Comparison of ENCODE assay signal across 8 mouse cellular contexts in genomic region chr10:79670071-79670888, GRCm38 (mm10). TPM values are rescaled to one million over a fixed set of nuclear protein-coding genes. Genes with fewer than 3 reads are reported as not detected.
DNase-seq lines count a peak whose midpoint lies in the region; ATAC-seq and TF ChIP-seq lines count a peak whose summit lies in the region.

No protein-coding gene starts in this region.

- H3K36me3 ChIP-seq in CH12.LX (replicated peaks in 1 of 2; ENCODE audit: control insufficient read depth in 1 of 2, insufficient read depth in 1 of 2, low read length in 1 of 2): peaks cover 5 to 48% of the 10 kb centered on the region in 2 experiments
- H3K36me3 ChIP-seq in forebrain, embryonic 11.5 days (ENCODE audit: control insufficient read depth, insufficient read depth, low read length): no peaks in the 10 kb centered on the region; the same call in 1 of the 2 replicates
- no peaks in the 10 kb centered on the region for H3K36me3 ChIP-seq in liver, embryonic 14.5 days (replicated peaks; ENCODE audit: control insufficient read depth, insufficient read depth, low read depth)

- H3K9ac ChIP-seq in CH12.LX (ENCODE audit: insufficient read depth, low read depth): peak overlapping the region; percentile 98
- peak overlapping the region; percentile 95 for H3K9ac ChIP-seq in forebrain, embryonic 11.5 days (ENCODE audit: low read length)
- H3K9ac ChIP-seq in liver, embryonic 14.5 days (replicated peaks): peak overlapping the region; percentile 80

- no peak for TF ChIP-seq RAD21 in CH12.LX (IDR thresholded peaks at IDR 0.05; ENCODE audit: low read depth, low read length)

- H3K4me2 ChIP-seq in CH12.LX (ENCODE audit: insufficient read depth, low read depth, poor library complexity, severe bottlenecking): peak overlapping the region; percentile 82
- peak overlapping the region; percentile 86 for H3K4me2 ChIP-seq in forebrain, embryonic 11.5 days (ENCODE audit: low read depth, low read length, severe bottlenecking)
- H3K4me2 ChIP-seq in liver, embryonic 14.5 days (ENCODE audit: low read depth): peak overlapping the region; percentile 92

- ATAC-seq in forebrain, embryonic 11.5 days (replicated peaks; ENCODE audit: low FRiP score): peak; percentile 14; the same call in 1 of the 2 replicates
- ATAC-seq in liver, embryonic 14.5 days (ENCODE audit: insufficient read depth): peak; percentile 17; the same call in 1 of the 2 replicates

- peak overlapping the region; percentile 86 for H3K4me3 ChIP-seq in gastrocnemius, adult 2 months
- peak overlapping the region; percentile 95 to 97 (median 97) for H3K4me3 ChIP-seq in CH12.LX (replicated peaks in 1 of 3; ENCODE audit: low read depth in 2 of 3, low read length in 2 of 3, poor library complexity in 1 of 3)
- peak overlapping the region; percentile 98 for H3K4me3 ChIP-seq in forebrain, embryonic 11.5 days (ENCODE audit: low read depth, low read length)
- peak overlapping the region; percentile 81 to 87 for H3K4me3 ChIP-seq in liver, embryonic 14.5 days (ENCODE audit: insufficient read depth in 1 of 2, low read depth in 2 of 2, low read length in 2 of 2)

- H3K4me1 ChIP-seq in CH12.LX (ENCODE audit: control insufficient read depth in 1 of 2, insufficient read depth in 2 of 2): peaks cover 23 to 54% of the 10 kb centered on the region in 2 experiments
- H3K4me1 ChIP-seq in forebrain, embryonic 11.5 days (replicated peaks; ENCODE audit: control insufficient read depth, insufficient read depth, low read length): peaks cover 13% of the 10 kb centered on the region
- peaks cover 6 to 11% of the 10 kb centered on the region in 2 experiments for H3K4me1 ChIP-seq in liver, embryonic 14.5 days (replicated peaks; ENCODE audit: control insufficient read depth in 2 of 2, insufficient read depth in 2 of 2, low read length in 1 of 2)

- peaks cover 11% of the 10 kb centered on the region; the same call in 1 of the 2 replicates for H3K79me2 ChIP-seq in CH12.LX (replicated peaks; ENCODE audit: control insufficient read depth, extremely low read depth, insufficient read depth, poor library complexity, severe bottlenecking)

- H3K27me3 ChIP-seq in CH12.LX (replicated peaks): no peaks in the 10 kb centered on the region
- no peaks in the 10 kb centered on the region for H3K27me3 ChIP-seq in forebrain, embryonic 11.5 days (ENCODE audit: control insufficient read depth, insufficient read depth, low read length)
- no peaks in the 10 kb centered on the region for H3K27me3 ChIP-seq in liver, embryonic 14.5 days (ENCODE audit: control insufficient read depth, insufficient read depth, low read length)

- no peak for TF ChIP-seq CTCF in gastrocnemius, adult 2 months (IDR thresholded peaks at IDR 0.05)
- no peak for TF ChIP-seq CTCF in CH12.LX (conservative IDR thresholded peaks at IDR 0.05 in 1 of 2, IDR thresholded peaks at IDR 0.05 in 1 of 2; ENCODE audit: low read depth in 2 of 2, low read length in 2 of 2)
- TF ChIP-seq CTCF in liver, embryonic 14.5 days (IDR thresholded peaks at IDR 0.05; ENCODE audit: low read depth): 0 out of 2 replicates have a peak, but pooled peaks have one; percentile 5

- in situ Hi-C loops in CH12.LX (cut with MboI; ENCODE audit: low pct_ligation_motif_present, low pct_unique_long_range_greater_than_20kb, low sequenced_read_pairs): no loop called here

- intact Hi-C loops in gastrocnemius, adult 2 months (cut with DNase I): no loop called here
- intact Hi-C loops in gastrocnemius, postnatal 36 days (cut with DNase I): no loop called here

- 30% methylated on average over 15 of the region's 15 CpGs for WGBS in forebrain, embryonic 11.5 days
- WGBS in liver, embryonic 14.5 days (ENCODE audit: insufficient replicate concordance): 28% methylated on average over 15 of the region's 15 CpGs

- no peak for DNase-seq in gastrocnemius, adult 2 months
- no peak for DNase-seq in gastrocnemius, postnatal 10 days
- DNase-seq in CH12.LX (ENCODE audit: extremely low read depth): peak; percentile 49
- DNase-seq in forebrain, embryonic 11.5 days (ENCODE audit: low spot score): no peak
- no peak for DNase-seq in liver, embryonic 14.5 days (ENCODE audit: low read depth in 3 of 3, low spot score in 3 of 3)
- DNase-seq in B cell, adult 2 months: no peak
- DNase-seq in gastrocnemius, postnatal 36 days: no peak
- DNase-seq in thymus, postnatal 25 days: no peak

- peak; percentile 51; the same call in 1 of the 2 replicates for TF ChIP-seq POLR2A in CH12.LX (IDR thresholded peaks at IDR 0.05; ENCODE audit: low read depth, low read length)

- no peak for TF ChIP-seq EP300 in CH12.LX (IDR thresholded peaks at IDR 0.05; ENCODE audit: low read length)
- no peak for TF ChIP-seq EP300 in liver, embryonic 14.5 days (IDR thresholded peaks at IDR 0.05; ENCODE audit: low read depth)

- no peaks in the 10 kb centered on the region for H3K9me3 ChIP-seq in CH12.LX (replicated peaks; ENCODE audit: low read length)
- H3K9me3 ChIP-seq in forebrain, embryonic 11.5 days (ENCODE audit: control insufficient read depth, low read length): no peaks in the 10 kb centered on the region
- no peaks in the 10 kb centered on the region for H3K9me3 ChIP-seq in liver, embryonic 14.5 days (ENCODE audit: control insufficient read depth, low read length)

- H3K27ac ChIP-seq in gastrocnemius, adult 2 months: peak overlapping the region; percentile 93
- peak overlapping the region; percentile 78 for H3K27ac ChIP-seq in CH12.LX (ENCODE audit: insufficient read depth, low read depth)
- peak overlapping the region; percentile 94; the same call in 1 of the 2 replicates for H3K27ac ChIP-seq in forebrain, embryonic 11.5 days (ENCODE audit: low read depth, low read length)
- no peak overlapping the region for H3K27ac ChIP-seq in liver, embryonic 14.5 days

- dilution Hi-C loops in CH12.LX (cut with MboI; ENCODE audit: extremely low pct_ligation_motif_present, extremely low pct_unique_long_range_greater_than_20kb, low sequenced_read_pairs): no loop called here

TF ChIP-seq in CH12.LX, 34 proteins besides CTCF, POLR2A, EP300 and RAD21 (continues in another document):
- no peak for TF ChIP-seq CHD2 (IDR thresholded peaks at IDR 0.05; ENCODE audit: low read length)
- peak; percentile 22; the same call in 1 of the 2 replicates for TF ChIP-seq NELFE (IDR thresholded peaks at IDR 0.05; ENCODE audit: low read depth, low read length)
- TF ChIP-seq USF2 (conservative IDR thresholded peaks at IDR 0.05; ENCODE audit: low read depth, low read length): no peak
- peak; percentile 28; the same call in 1 of the 2 replicates for TF ChIP-seq SIN3A (IDR thresholded peaks at IDR 0.05; ENCODE audit: low read length)
- TF ChIP-seq RCOR1 (conservative IDR thresholded peaks at IDR 0.05; ENCODE audit: low read depth, low read length): no peak

RNA-seq across cellular contexts. Expression of gene Tpgs1, which starts 1.1 kb away (rescaled TPM):
- total RNA-seq in gastrocnemius, adult 2 months (2021): 10 to 100 TPM; 18.4 to 19.2 TPM
- 10 to 100 TPM; 18.3 to 18.7 TPM for total RNA-seq in gastrocnemius, postnatal 10 days (2021)
- total RNA-seq in CH12.LX (2012; rRNA removed) (33.7 and 58.9 TPM in 2 replicates), CH12.LX (2014; rRNA removed) (34.4 and 42.8 TPM in 2 replicates)
- 42.0 and 44.5 TPM in 2 replicates for polyA plus RNA-seq in CH12.LX (2012; ENCODE audit: insufficient read length, low read depth)
- polyA plus RNA-seq in forebrain, embryonic 11.5 days (2014; fragmentation: Nextera tagmentation; extraction: Ambion mirVana): 59.7 and 65.2 TPM in 2 replicates
- polyA plus RNA-seq in liver, embryonic 14.5 days (2012; rRNA removed): 14.3 and 18.7 TPM in 2 replicates
- 24.5 and 25.7 TPM in 2 replicates for polyA plus RNA-seq in liver, embryonic 14.5 days (2014; fragmentation: Nextera tagmentation; extraction: Ambion mirVana)
- total RNA-seq in gastrocnemius, postnatal 36 days (2021): 10 to 100 TPM; 19.2 to 19.6 TPM

RNA-seq across cellular contexts. Expression of gene Madcam1, which starts 5.9 kb away (rescaled TPM):
- total RNA-seq in gastrocnemius, adult 2 months (2021): not detected
- total RNA-seq in gastrocnemius, postnatal 10 days (2021): not detected
- total RNA-seq in CH12.LX (2012; rRNA removed): 62.4 and 110 TPM in 2 replicates
- total RNA-seq in CH12.LX (2014; rRNA removed): 55.4 and 61.9 TPM in 2 replicates
- polyA plus RNA-seq in CH12.LX (2012; ENCODE audit: insufficient read length, low read depth): 167 and 171 TPM in 2 replicates
- polyA plus RNA-seq in forebrain, embryonic 11.5 days (2014; fragmentation: Nextera tagmentation; extraction: Ambion mirVana): 0.59 and 0.83 TPM in 2 replicates
- 0.05 and 0.10 TPM in 2 replicates for polyA plus RNA-seq in liver, embryonic 14.5 days (2012; rRNA removed)
- polyA plus RNA-seq in liver, embryonic 14.5 days (2014; fragmentation: Nextera tagmentation; extraction: Ambion mirVana): 0.20 and 0.45 TPM in 2 replicates
- total RNA-seq in gastrocnemius, postnatal 36 days (2021): not detected

RNA-seq across cellular contexts. Expression of gene Cdc34, which starts 11.7 kb away (rescaled TPM):
- 100 to 1,000 TPM; 366 to 415 TPM for total RNA-seq in gastrocnemius, adult 2 months (2021)
- total RNA-seq in gastrocnemius, postnatal 10 days (2021): 100 to 1,000 TPM; 265 to 287 TPM
- total RNA-seq in CH12.LX (2012; rRNA removed) (335 and 348 TPM in 2 replicates), CH12.LX (2014; rRNA removed) (323 and 331 TPM in 2 replicates)
- polyA plus RNA-seq in CH12.LX (2012; ENCODE audit: insufficient read length, low read depth): 314 and 354 TPM in 2 replicates
- polyA plus RNA-seq in forebrain, embryonic 11.5 days (2014; fragmentation: Nextera tagmentation; extraction: Ambion mirVana): 180 and 185 TPM in 2 replicates
- 106 and 127 TPM in 2 replicates for polyA plus RNA-seq in liver, embryonic 14.5 days (2012; rRNA removed)
- polyA plus RNA-seq in liver, embryonic 14.5 days (2014; fragmentation: Nextera tagmentation; extraction: Ambion mirVana): 115 and 124 TPM in 2 replicates
- total RNA-seq in gastrocnemius, postnatal 36 days (2021): 100 to 1,000 TPM; 344 to 378 TPM

RNA-seq across cellular contexts. Expression of gene Gzmm, which starts 18.5 kb away (rescaled TPM):
- 1 to 10 TPM; 7.2 to 9.8 TPM for total RNA-seq in gastrocnemius, adult 2 months (2021)
- total RNA-seq in gastrocnemius, postnatal 10 days (2021): 1 to 10 TPM; 2.3 to 2.7 TPM
- 0.17 and 0.67 TPM in 2 replicates for total RNA-seq in CH12.LX (2012; rRNA removed)
- 0.45 and 0.59 TPM in 2 replicates for total RNA-seq in CH12.LX (2014; rRNA removed)
- polyA plus RNA-seq in CH12.LX (2012; ENCODE audit: insufficient read length, low read depth): 0.30 and 0.73 TPM in 2 replicates
- 0.81 and 0.92 TPM in 2 replicates for polyA plus RNA-seq in forebrain, embryonic 11.5 days (2014; fragmentation: Nextera tagmentation; extraction: Ambion mirVana)
- polyA plus RNA-seq in liver, embryonic 14.5 days (2012; rRNA removed): 0.13 TPM in 2 replicates
- not detected in 2 replicates for polyA plus RNA-seq in liver, embryonic 14.5 days (2014; fragmentation: Nextera tagmentation; extraction: Ambion mirVana)
- total RNA-seq in gastrocnemius, postnatal 36 days (2021): 1 to 10 TPM; 4.4 to 6.0 TPM

RNA-seq across cellular contexts. Expression of gene Odf3l2, which starts 24.7 kb away (rescaled TPM):
- 100 to 1,000 TPM in 1 of 2 experiments, 10 to 100 TPM in 1; 56.6 to 180 TPM for total RNA-seq in gastrocnemius, adult 2 months (2021)
- under 1 TPM; 0.26 to 0.97 TPM for total RNA-seq in gastrocnemius, postnatal 10 days (2021)
- total RNA-seq in CH12.LX (2012; rRNA removed) (not detected in 2 replicates), CH12.LX (2014; rRNA removed) (not detected in 2 replicates)
- polyA plus RNA-seq in CH12.LX (2012; ENCODE audit: insufficient read length, low read depth): not detected in 2 replicates
- not detected in 2 replicates for polyA plus RNA-seq in forebrain, embryonic 11.5 days (2014; fragmentation: Nextera tagmentation; extraction: Ambion mirVana)
- polyA plus RNA-seq in liver, embryonic 14.5 days (2012; rRNA removed): not detected in 2 replicates
- not detected in 2 replicates for polyA plus RNA-seq in liver, embryonic 14.5 days (2014; fragmentation: Nextera tagmentation; extraction: Ambion mirVana)
- 10 to 100 TPM; 55.1 to 58.1 TPM for total RNA-seq in gastrocnemius, postnatal 36 days (2021)

Comparison
In these comparisons a context has a peak if more than half of its experiments do, and no peak if none do; other contexts are left out.
1. RNA of gene Madcam1, which starts 5.9 kb away (total RNA-seq): 55.4 to 110 TPM in CH12.LX; not detected in gastrocnemius, postnatal 10 days, not detected in gastrocnemius, adult 2 months and not detected in gastrocnemius, postnatal 36 days; every median in the first group is over 10 times any median in the second.
2. Peak in every context shown above with its lines, with median percentiles within 50 percentile points of each other: H3K4me3 ChIP-seq, H3K4me2 ChIP-seq and H3K9ac ChIP-seq.